Mouse (Mus musculus): ENCODE results near the gene Cldnd2. TPM values are rescaled to one million over a fixed set of nuclear protein-coding genes. Genes with fewer than 3 reads are reported as not detected.

The Cldnd2 gene
- polyA plus RNA-seq, 1 experiment from 2014 or later: not detected

DNA sequence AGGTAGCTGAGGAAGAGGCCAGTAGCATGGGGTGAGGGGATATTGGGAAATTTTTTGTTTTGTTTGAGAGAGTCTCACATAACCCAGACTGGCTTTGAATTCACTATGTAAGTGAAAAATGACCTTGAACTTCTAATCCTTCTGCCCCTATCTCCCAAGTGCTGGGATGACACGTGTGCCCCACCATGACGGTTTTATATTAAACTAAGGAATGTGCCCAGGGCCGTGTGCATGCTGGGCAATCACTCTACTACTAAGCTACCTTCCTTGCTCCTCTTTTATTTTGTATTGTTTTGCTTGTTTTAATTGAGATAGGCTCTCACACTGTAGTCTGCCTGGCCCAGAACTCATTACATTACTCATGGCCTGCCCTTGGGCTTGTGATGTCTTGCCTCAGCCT is 489 bp downstream of the Cldnd2 start:
- H3K4me2 ChIP-seq (ENCODE audit: low read depth, low read length, severe bottlenecking): no peak overlapping the region
- peaks cover 7% of the 10 kb centered on the region; the same call in 1 of the 2 replicates for H3K4me1 ChIP-seq (replicated peaks; ENCODE audit: control insufficient read depth, insufficient read depth, low read length)
- ATAC-seq (replicated peaks; ENCODE audit: low FRiP score) (no peak), DNase-seq (ENCODE audit: low spot score) (no peak)
- H3K9me3 ChIP-seq (ENCODE audit: control insufficient read depth, low read length): no peaks in the 10 kb centered on the region
- H3K4me3 ChIP-seq (ENCODE audit: low read depth, low read length): no peak overlapping the region
- no peaks in the 10 kb centered on the region for H3K36me3 ChIP-seq (ENCODE audit: control insufficient read depth, insufficient read depth, low read length)
- no peak overlapping the region for H3K27ac ChIP-seq (ENCODE audit: low read depth, low read length)
- no peak overlapping the region for H3K9ac ChIP-seq (ENCODE audit: low read length)
- 67% methylated on average over 3 of the region's 3 CpGs for WGBS
- no peaks in the 10 kb centered on the region for H3K27me3 ChIP-seq (ENCODE audit: control insufficient read depth, insufficient read depth, low read length)

DNA sequence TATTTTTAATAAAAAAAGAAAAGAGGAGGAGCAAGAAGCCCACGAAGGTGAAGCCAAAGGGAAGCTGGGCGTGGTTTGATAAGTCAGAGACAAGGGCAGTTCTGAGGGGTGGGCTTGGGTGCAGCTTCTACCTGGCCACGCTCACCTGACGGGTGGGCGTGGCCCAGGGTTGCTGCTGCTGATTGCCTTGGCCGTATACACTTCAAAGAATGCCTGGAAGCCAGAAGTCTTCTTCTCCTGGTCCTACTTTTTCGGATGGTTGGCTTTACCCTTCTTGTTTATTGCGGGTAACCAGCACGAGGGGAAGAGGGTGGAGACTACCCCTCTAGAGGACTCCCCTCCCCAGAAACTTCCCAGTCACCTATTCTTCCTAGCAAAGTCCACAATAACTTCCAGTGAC is 2.1 kb downstream of the Cldnd2 start:
- Histone ChIP-seq H3K27me3 (ENCODE audit: control insufficient read depth, insufficient read depth, low read length) (no peaks in the 10 kb centered on the region), H3K4me2 (ENCODE audit: low read depth, low read length, severe bottlenecking) (peak overlapping the region; percentile 81), H3K9ac (ENCODE audit: low read length) (peak overlapping the region; percentile 63), H3K4me1 (replicated peaks; ENCODE audit: control insufficient read depth, insufficient read depth, low read length) (peaks cover 7% of the 10 kb centered on the region; the same call in 1 of the 2 replicates), H3K36me3 (ENCODE audit: control insufficient read depth, insufficient read depth, low read length) (no peaks in the 10 kb centered on the region), H3K27ac (ENCODE audit: low read depth, low read length) (no peak overlapping the region), H3K9me3 (ENCODE audit: control insufficient read depth, low read length) (no peaks in the 10 kb centered on the region), H3K4me3 (ENCODE audit: low read depth, low read length) (peak overlapping the region; percentile 52)
- ATAC-seq (replicated peaks; ENCODE audit: low FRiP score) (no peak), DNase-seq (ENCODE audit: low spot score) (no peak)
- WGBS: 12% methylated on average over 9 of the region's 9 CpGs

- H3K36me3 ChIP-seq (ENCODE audit: control insufficient read depth, insufficient read depth, low read length): no peaks in the 10 kb centered on the region
- ATAC-seq (replicated peaks; ENCODE audit: low FRiP score) (peak; percentile 83), DNase-seq (ENCODE audit: low spot score) (peak; percentile 79)
- WGBS: under 1% methylated on average over 36 of the region's 36 CpGs
- H3K9ac ChIP-seq (ENCODE audit: low read length): peak overlapping the region; percentile 63
- H3K27ac ChIP-seq (ENCODE audit: low read depth, low read length): peak overlapping the region; percentile 55
- no peaks in the 10 kb centered on the region for H3K27me3 ChIP-seq (ENCODE audit: control insufficient read depth, insufficient read depth, low read length)
- peak overlapping the region; percentile 81 for H3K4me2 ChIP-seq (ENCODE audit: low read depth, low read length, severe bottlenecking)
- H3K9me3 ChIP-seq (ENCODE audit: control insufficient read depth, low read length): no peaks in the 10 kb centered on the region
- peak overlapping the region; percentile 52 for H3K4me3 ChIP-seq (ENCODE audit: low read depth, low read length)
- peaks cover 7% of the 10 kb centered on the region; the same call in 1 of the 2 replicates for H3K4me1 ChIP-seq (replicated peaks; ENCODE audit: control insufficient read depth, insufficient read depth, low read length)
Observed at GRCm38 (mm10) chr7:43443126-43443916, 2.7 kb downstream of the Cldnd2 start.

DNA sequence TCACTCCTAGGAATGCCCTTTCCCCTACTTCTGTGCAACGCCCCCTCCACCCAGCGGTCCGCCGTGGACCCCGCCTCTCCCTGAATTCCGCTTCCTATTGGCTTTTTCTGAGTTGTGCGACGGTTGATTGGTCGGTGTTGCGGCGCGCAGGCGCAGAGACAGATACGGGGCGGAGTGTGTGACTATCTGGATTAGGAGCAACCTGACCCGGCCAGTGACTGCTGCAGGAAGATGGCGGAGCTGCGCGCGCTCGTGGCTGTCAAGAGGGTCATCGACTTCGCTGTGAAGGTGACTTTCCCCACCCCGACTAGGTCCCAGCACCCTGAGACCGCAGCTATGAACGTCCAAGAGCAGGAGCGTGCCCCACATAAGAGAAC is 3.3 kb downstream of the Cldnd2 start, which contains the start of the genes Etfb and Gm45233:
TSS of gene Etfb (plus strand) at position 167 of the 377 bp plus-strand sequence.
TSS of gene Gm45233 (plus strand) at position 212 of the 377 bp plus-strand sequence.
- H3K9ac ChIP-seq (ENCODE audit: low read length): peak within 1 kb of the TSS; percentile 63
- peak within 1 kb of the TSS; percentile 81 for H3K4me2 ChIP-seq (ENCODE audit: low read depth, low read length, severe bottlenecking)
- ATAC-seq (replicated peaks; ENCODE audit: low FRiP score): peak; percentile 98
- H3K9me3 ChIP-seq (ENCODE audit: control insufficient read depth, low read length): no peaks in the 10 kb centered on the region
- H3K4me1 ChIP-seq (replicated peaks; ENCODE audit: control insufficient read depth, insufficient read depth, low read length): peaks cover 7% of the 10 kb centered on the region; the same call in 1 of the 2 replicates
- under 1% methylated on average over 27 of the region's 27 CpGs for WGBS
- no peaks in the 10 kb centered on the region for H3K27me3 ChIP-seq (ENCODE audit: control insufficient read depth, insufficient read depth, low read length)
- H3K27ac ChIP-seq (ENCODE audit: low read depth, low read length): peak within 1 kb of the TSS; percentile 55
- H3K36me3 ChIP-seq (ENCODE audit: control insufficient read depth, insufficient read depth, low read length): no peaks in the 10 kb centered on the region
- peak; percentile 95 for DNase-seq (ENCODE audit: low spot score)
- H3K4me3 ChIP-seq (ENCODE audit: low read depth, low read length): peak within 1 kb of the TSS; percentile 52

GRCm38 (mm10) chr7:43447801-43448200 is 7.2 kb downstream of the Cldnd2 start:
- no peak for ATAC-seq (replicated peaks; ENCODE audit: low FRiP score)
- no peak for DNase-seq (ENCODE audit: low spot score)
- Histone ChIP-seq H3K4me3 (ENCODE audit: low read depth, low read length) (no peak overlapping the region), H3K27me3 (ENCODE audit: control insufficient read depth, insufficient read depth, low read length) (no peaks in the 10 kb centered on the region), H3K9ac (ENCODE audit: low read length) (no peak overlapping the region), H3K4me1 (replicated peaks; ENCODE audit: control insufficient read depth, insufficient read depth, low read length) (peaks cover 4% of the 10 kb centered on the region; the same call in 1 of the 2 replicates), H3K9me3 (ENCODE audit: control insufficient read depth, low read length) (no peaks in the 10 kb centered on the region), H3K4me2 (ENCODE audit: low read depth, low read length, severe bottlenecking) (no peak overlapping the region), H3K36me3 (ENCODE audit: control insufficient read depth, insufficient read depth, low read length) (no peaks in the 10 kb centered on the region), H3K27ac (ENCODE audit: low read depth, low read length) (no peak overlapping the region)
- WGBS: 95% methylated on average over 4 of the region's 4 CpGs

DNA sequence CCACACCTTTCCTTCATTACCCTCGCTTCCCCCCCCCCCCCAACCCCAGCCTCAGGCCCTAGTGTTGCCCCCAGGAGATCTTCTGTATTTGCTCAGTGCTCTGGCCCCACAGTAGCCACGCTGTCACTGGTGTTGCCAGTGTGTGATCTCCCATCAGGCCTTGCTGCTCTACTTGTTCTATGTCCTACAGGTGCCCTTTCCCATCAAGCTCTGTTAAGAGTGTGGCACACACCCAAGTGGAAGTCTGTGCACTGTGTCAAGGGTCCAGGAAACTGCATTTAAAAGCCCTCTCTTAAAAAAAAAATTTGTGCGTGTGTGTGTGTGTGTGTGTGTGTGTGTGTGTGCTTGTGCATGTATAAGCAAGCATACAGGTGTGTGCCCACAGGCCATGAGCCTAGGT is 7.7 kb downstream of the Cldnd2 start:
- ATAC-seq (replicated peaks; ENCODE audit: low FRiP score): no peak
- 90% methylated on average over 2 of the region's 3 CpGs for WGBS

DNA sequence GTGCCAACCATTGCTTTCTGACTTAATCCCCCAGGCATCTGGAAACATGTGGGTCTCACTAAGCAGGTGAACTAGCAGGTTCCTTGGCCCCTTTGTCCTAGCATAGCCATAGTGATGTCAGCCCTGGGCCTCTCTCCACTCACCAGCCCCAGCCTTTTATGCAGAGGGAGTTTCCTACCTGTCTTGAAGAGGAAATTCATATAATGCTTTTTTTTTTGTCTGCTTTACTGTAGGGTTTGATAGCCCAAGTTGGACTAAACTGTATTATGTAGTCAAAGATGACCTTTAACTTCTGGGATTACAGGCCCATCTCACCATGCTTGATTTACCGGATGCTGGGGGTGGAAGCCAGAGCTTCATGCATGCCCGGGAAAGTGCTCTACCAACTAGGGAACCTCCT is 9.2 kb downstream of the Cldnd2 start:
- Histone ChIP-seq H3K27me3 (ENCODE audit: control insufficient read depth, insufficient read depth, low read length) (no peaks in the 10 kb centered on the region), H3K4me1 (replicated peaks; ENCODE audit: control insufficient read depth, insufficient read depth, low read length) (no peaks in the 10 kb centered on the region), H3K9me3 (ENCODE audit: control insufficient read depth, low read length) (no peaks in the 10 kb centered on the region), H3K9ac (ENCODE audit: low read length) (no peak overlapping the region), H3K36me3 (ENCODE audit: control insufficient read depth, insufficient read depth, low read length) (no peaks in the 10 kb centered on the region), H3K4me2 (ENCODE audit: low read depth, low read length, severe bottlenecking) (no peak overlapping the region), H3K4me3 (ENCODE audit: low read depth, low read length) (no peak overlapping the region), H3K27ac (ENCODE audit: low read depth, low read length) (no peak overlapping the region)
- 98% methylated on average over 2 of the region's 2 CpGs for WGBS
- ATAC-seq (replicated peaks; ENCODE audit: low FRiP score) (no peak), DNase-seq (ENCODE audit: low spot score) (no peak)

More for the DNA sequence above, 7.7 kb downstream of the Cldnd2 start:
- Histone ChIP-seq H3K27ac (ENCODE audit: low read depth, low read length) (no peak overlapping the region), H3K4me1 (replicated peaks; ENCODE audit: control insufficient read depth, insufficient read depth, low read length) (peaks cover 3% of the 10 kb centered on the region; the same call in 1 of the 2 replicates), H3K4me3 (ENCODE audit: low read depth, low read length) (no peak overlapping the region), H3K9me3 (ENCODE audit: control insufficient read depth, low read length) (no peaks in the 10 kb centered on the region), H3K9ac (ENCODE audit: low read length) (no peak overlapping the region), H3K4me2 (ENCODE audit: low read depth, low read length, severe bottlenecking) (no peak overlapping the region), H3K36me3 (ENCODE audit: control insufficient read depth, insufficient read depth, low read length) (no peaks in the 10 kb centered on the region), H3K27me3 (ENCODE audit: control insufficient read depth, insufficient read depth, low read length) (no peaks in the 10 kb centered on the region)
- DNase-seq (ENCODE audit: low spot score): no peak

- Histone ChIP-seq H3K9ac (ENCODE audit: low read length) (no peak overlapping the region), H3K4me1 (replicated peaks; ENCODE audit: control insufficient read depth, insufficient read depth, low read length) (no peaks in the 10 kb centered on the region), H3K36me3 (ENCODE audit: control insufficient read depth, insufficient read depth, low read length) (no peaks in the 10 kb centered on the region; the same call in 1 of the 2 replicates), H3K4me3 (ENCODE audit: low read depth, low read length) (no peak overlapping the region), H3K27ac (ENCODE audit: low read depth, low read length) (no peak overlapping the region), H3K27me3 (ENCODE audit: control insufficient read depth, insufficient read depth, low read length) (no peaks in the 10 kb centered on the region), H3K9me3 (ENCODE audit: control insufficient read depth, low read length) (no peaks in the 10 kb centered on the region), H3K4me2 (ENCODE audit: low read depth, low read length, severe bottlenecking) (no peak overlapping the region)
- no peak for DNase-seq (ENCODE audit: low spot score)
- ATAC-seq (replicated peaks; ENCODE audit: low FRiP score): no peak
- WGBS: 94% methylated on average over 11 of the region's 11 CpGs
Observed at GRCm38 (mm10) chr7:43451726-43452125, 11.1 kb downstream of the Cldnd2 start.

Measured in forebrain, embryonic 11.5 days (tissue).